Mouse (Mus musculus) olfactory bulb, adult 2 months (tissue): Measurements from ENCODE around the gene Txndc12.

Source experiments
- CTCF ChIP-seq: fragments of 200-500 bp; IDR thresholded peaks from 2 replicates; pipeline ENCODE4 v1.5.1; 2012; ENCODE audit warnings: low read depth, mild to moderate bottlenecking, low read length, moderate library complexity; ENCODE audit not compliant: insufficient read depth
- POLR2A ChIP-seq: fragments of 200-500 bp; IDR thresholded peaks from 2 replicates; pipeline ENCODE4 v1.6.1; 2012; ENCODE audit warnings: mild to moderate bottlenecking, low read depth, low read length, moderate library complexity; ENCODE audit not compliant: insufficient read depth

DNA sequence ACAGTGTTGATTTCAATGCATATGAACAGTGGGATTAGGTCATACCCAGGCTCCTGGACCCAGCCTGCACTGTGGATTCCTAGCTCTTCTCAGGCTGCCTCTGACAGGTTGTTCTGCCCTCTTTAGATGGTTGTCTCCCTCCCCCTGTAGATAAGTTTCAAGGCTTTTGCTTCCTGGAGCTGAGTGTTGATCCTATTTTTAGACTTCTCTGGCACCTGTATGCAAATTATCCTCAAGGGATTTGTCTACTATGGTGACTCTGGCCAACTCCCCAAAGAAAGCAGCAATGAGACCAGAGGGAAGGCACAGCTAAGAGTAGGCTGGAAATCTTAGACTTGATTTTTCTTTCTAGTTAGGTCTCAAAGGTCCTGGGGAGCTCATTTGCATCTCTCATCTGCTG, 73.1 kb downstream of the Txndc12 start:
- no peak for TF ChIP-seq POLR2A
- no peak for TF ChIP-seq CTCF
